Mouse (Mus musculus): ENCODE measurements around the gene Akna.
A peak's percentile ranks its signal among the peaks of the same experiment; 100 is the strongest.

Gene Akna

DNA sequence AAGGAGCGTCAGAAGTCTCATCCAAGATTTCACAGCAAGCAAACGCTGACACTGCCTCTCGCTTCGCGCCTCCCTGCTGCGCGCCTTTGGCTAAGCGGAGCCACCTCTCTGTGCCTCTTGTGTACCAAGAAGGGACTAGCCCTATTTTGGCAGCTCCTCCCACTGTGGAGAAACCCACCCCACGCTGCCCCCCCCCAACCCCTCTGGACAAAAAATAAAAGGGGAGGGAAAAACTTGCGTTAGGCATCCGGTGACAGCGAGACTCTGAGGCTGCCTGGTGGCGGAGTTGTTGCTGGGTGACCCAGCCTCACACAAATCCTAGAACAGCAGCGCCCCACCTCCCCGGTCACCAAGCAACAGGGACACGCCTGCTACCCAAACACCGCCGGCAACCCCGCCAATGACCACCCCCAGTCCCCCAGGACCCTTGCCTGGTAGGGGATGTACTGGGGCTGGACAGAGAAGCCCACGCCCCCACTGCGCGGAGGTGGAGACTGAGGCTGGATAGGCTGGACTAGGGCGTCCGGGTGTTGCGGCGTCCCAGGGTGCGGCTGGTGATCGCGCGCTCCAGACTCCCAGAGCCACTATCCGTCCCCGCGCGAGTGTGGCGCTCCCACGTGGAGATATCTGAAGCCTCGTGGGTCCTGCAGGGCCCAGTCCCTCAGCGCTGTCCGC is 6.9 kb upstream of the Akna start:
- peak; percentile 92 for DNase-seq (ENCODE audit: low read depth, low spot score)

DNA sequence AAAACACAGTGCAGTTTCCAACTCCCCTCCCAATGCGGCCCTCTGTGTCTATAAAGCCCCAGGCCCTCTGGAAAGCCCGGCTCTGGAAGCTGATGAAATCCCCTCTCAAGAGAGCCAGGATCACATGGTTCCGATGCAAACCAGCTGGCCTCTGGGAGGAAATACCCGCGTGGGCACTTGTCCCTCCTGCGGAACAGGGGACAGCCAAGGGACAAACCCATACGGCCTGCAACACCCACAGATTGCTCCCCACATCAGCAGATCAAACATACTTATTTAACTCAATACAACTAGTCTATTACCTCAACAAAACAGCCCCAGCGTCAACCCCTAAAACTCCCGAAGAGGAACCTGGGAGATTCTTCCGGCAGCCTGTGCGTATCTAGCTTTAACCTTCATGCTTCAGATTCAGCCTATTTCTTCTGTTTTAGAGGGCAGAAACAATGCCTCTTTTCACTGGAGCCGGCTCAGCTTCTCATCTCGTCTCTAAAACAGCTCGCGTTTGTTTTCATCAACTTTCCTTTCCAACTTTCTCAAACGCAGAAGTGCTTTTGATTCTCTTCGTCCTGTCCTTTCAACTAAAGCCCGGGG is 6.3 kb upstream of the Akna start:
- DNase-seq (ENCODE audit: low read depth, low spot score): peak; percentile 68

DNA sequence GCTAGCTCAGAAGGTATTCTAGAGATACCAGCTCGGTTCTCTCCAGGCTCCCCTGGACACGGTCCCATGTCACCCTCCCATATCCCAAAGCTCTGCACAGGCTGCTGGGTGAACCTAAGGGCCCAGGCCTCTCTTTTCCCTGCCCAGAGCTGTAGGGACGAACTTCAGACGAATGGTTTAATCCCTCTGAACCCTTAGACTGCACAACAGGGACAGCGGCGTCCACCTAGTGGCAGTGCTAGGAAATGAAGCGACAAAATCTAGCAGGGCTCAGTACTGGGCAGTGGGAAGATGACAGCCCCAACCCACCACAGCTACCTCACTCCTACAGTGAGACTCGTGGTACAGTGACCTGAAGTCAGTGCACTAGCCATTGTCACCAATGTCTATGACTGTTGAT is 5.5 kb upstream of the Akna start:
- peak; percentile 86 for DNase-seq (ENCODE audit: low read depth, low spot score)

DNA sequence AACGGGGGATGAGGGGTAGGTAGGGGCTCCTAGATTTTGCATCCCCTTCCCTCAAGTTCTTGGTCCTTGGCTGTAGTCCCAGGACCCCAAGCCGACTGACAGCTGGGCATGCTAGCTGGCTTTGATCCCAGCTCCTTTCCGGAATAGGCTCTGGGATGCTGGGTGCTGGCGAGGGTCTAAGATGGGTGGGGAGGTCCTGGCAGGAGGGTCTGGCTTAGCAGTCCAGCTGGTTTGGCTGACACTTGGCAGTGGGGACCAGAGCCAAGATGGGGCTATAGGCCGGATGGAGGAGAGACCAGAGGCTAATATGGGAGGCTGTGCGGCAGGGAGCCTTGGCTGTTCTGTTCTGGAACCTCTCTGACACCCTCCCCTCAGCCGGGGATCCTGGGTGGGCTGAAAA is 5.1 kb upstream of the Akna start:
- DNase-seq (ENCODE audit: low read depth, low spot score): no peak

DNA sequence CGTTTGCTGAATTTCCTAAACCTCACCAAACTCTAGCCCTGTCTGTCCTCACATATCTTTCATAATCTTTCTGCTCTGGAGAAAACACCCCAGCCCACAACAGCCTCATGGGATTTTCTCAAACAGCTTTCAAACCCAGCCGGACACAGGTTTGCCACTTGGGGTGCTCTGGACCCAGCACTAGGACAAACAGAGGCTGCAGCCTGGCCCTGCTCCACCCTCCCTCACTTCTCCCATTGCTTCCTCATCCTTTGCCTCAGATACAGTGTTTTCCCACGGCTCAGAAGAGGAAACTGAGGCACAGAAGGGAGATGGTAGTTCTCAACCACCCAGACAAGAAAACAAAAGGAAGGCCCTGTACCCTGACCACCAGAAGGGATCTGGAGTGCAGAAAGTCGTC is 2.5 kb upstream of the Akna start:
- DNase-seq (ENCODE audit: low read depth, low spot score): no peak

DNA sequence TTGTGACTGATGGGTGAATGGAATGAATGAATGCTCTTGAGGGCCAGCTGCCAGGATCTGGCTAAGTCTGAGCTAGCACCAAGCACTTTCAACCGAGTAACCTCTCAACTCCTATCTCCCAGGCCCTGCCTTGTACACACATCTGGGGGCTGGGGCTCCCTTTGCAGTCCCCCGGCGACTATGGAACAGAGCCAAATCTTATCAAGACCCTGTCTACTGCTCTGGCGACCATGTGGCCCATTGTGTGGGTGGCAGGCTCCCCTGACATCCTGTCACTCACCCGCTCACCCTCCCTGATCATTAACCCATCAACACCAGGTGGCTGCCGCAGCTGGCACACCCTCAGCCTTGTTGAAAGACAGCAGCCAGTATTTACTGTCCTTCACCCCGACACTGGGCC is 1.9 kb upstream of the Akna start:
- DNase-seq (ENCODE audit: low read depth, low spot score): peak; percentile 89

DNA sequence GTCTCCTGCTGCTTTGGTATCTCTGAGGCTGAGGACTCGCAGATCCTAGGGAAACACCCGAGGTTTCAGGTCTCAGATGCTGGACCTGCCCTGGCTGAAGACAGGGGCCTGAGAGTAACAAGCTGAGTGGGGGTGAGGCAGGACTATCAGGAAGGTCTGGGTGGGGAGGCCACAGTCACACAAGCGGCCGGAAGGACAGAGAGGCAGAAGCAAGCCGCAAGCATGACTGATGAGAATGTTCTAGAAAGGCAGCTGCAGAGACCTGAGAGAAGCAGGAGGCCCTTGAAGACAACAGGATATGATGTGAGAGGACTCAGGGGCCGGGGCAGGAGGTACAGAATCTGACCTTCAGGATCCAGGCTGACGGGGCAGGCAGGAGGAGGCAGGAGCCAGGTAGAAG is 1.1 kb upstream of the Akna start:
- DNase-seq (ENCODE audit: low read depth, low spot score): peak; percentile 79

DNA sequence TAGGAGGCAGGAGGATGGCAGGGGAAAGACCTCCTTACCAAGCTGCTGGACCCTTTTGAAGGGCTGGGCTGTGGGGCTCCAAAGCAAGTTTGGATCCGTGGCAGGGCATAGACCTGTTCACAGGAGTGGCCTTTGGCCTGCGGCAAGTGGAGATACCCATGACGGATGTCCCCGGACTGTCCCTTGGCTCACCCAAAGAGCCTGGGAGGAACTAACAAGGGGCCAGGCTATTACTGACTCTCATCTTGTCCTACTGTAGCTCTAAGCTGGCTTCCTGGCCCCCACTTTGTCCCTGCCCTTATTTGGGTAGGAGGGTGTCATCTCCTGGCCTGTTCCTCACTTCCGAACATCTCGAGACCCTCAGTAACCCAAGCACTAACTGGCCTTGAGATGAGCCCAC is 596 bp downstream of the Akna start:
- DNase-seq (ENCODE audit: low read depth, low spot score): peak; percentile 70

DNA sequence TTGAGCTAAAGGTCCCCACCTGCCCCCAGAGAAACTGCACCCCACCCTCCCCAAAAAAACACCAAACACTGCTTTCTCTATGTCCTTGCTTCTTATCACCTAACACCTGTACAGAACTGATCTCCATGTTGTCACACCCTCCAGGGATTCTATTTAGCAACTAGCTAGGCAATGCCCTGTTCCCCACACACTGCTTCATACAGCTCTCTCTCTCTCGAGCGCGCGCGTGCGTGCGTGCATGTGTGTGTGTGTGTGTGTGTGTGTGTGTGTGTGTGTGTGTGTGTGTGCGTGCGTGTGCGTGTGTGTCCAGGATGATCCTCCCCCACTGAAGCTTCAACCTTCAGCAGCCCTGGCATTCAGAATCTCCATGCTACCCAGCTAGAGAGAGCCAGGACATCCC is 1.1 kb downstream of the Akna start:
- peak; percentile 73 for DNase-seq (ENCODE audit: low read depth, low spot score)

DNA sequence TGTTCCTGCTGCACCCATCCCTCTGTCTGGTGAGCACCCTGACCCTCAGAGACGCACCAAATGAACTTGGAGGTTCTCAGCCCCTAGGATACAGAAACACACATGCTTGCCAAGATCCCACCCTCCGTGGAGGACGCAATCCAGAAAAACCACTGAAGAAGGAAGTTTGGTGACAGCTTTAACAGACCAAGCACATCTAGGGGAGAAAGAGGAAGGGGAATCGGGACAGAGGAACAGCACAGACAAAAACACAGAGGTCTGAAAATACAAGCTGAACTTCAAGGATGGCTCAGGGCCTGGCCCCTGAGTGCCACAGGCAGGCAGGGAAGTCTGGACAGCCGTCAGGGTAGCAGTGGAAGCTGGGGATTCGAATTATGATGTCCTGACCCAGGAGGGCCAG is 1.5 kb downstream of the Akna start:
- DNase-seq (ENCODE audit: low read depth, low spot score): no peak

DNA sequence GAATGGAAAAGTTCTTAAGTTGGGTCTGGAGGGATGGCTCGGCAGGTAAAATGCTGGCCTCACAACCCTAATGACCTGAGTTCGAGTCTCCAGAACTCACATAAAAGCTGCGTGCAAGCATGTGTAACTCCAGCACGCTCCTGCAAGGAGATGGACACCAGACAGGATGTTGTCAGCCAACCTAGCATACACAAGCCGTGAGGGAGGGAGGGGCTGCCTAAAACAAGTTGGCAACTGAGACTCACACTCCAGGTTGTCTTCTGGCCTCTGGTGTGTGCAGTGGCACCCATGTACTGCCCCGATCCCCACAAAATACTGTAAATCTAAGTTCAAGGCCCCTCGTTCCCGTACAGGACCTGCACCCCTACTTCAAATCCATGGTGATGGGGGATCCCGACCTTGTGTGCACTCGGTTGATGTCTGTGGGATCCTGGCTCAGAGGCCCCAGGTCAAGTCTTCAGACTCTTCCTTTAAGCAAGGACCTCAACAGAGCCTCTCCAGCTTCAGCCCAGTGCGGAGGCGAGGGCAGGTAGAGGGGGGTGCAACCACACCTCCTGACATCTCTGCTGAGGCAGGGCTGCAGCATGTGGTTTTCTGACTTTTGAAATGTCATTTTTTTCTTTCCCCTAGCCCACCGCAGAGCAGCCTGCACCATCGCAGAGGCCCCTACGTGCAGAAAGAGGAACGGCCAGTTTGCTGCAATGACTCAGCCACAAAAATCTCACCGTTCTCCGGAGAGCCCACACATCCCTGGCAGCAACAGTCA is 2.4 kb downstream of the Akna start:
- DNase-seq (ENCODE audit: low read depth, low spot score): peak; percentile 86

DNA sequence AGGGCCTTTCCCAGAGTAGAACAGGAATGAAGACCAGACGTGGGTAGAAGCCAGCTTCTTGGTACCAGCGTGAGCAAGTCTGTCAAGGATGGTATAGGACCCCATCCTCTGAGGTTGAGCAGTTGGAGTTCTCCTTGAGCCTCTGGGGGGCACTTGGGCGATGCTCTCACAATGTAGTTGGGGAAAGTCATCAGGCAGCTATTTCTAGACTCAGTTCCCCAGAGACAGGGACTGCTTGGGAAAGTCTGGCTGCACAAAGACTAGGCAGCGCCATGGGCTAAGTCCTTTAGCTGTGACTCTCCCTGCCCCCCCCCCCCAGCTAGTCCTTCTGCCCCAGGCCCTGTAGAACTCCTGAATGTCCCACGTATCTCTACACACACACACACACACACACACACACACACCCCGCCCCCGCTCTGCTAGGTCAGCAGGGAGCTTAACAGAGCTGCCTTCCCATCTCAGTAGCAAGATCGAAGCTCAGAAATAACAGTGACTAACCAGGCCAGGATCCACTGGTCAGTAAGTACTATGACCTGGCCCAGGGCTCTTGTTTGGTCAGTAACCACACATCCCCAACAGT is 3.4 kb downstream of the Akna start:
- no peak for DNase-seq (ENCODE audit: low read depth, low spot score)

DNA sequence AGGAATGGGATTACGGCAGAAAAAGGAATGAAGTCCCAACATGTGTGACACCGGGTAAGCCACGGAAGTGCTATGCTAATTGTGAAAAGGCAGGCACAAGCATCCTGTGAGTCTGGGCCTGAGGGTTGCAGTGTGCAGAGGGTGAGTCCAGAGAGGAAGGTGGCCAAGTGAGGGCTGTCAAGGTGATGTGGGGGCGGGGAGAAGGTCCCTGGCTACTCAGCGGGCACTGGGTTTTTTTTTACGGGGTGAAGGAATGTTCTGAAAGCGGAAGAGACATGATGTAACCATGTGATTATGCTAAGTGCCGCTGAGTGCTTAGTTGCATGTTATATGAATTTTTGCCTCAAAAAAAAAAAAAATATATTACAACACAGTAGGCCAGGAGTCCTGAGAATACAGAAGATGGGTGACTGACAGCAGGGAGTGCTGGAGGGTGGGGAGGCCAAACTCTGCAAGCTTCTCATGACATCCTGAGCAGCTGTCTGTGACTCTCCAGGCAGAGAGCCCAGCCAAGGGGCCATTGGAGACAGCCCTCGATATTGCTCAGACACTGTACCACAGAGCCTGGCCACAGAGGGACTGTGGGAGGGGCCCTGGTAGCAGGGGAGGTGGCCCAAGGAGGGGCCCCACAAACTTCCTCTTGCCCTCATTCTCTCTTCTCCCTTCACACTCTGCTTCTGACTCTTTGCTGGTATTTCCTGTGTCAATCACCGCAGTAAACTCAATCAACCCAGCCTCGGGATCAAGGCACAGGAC is 4.1 kb downstream of the Akna start:
- peak; percentile 86 for DNase-seq (ENCODE audit: low read depth, low spot score)

DNA sequence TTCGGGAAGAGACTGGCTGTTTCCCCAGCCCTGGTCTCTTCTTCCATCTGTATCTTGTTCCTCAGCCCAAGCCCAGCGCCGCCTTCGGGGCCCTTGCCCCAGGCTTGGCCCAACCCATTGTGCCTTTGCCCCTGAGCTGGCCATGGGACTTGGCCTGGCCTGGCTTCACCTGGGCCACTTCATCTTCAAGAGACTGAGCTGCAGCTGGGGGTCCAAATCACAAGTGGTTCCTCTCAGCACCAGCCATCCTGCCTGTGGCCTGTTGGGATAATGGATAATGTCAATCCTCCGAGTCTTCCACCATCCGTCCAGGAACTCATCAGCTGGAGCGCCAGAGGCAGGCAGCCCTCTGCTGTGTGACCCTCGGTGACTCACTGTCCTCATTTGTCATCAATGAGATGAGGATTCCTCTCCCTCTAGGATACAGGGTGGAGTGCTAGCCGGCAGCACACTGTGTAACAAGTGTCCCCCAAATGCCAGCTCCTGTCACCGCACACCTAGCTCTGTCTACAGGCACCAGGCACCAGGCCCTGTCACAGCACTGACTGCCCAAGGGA is 5.1 kb downstream of the Akna start:
- DNase-seq (ENCODE audit: low read depth, low spot score): no peak

DNA sequence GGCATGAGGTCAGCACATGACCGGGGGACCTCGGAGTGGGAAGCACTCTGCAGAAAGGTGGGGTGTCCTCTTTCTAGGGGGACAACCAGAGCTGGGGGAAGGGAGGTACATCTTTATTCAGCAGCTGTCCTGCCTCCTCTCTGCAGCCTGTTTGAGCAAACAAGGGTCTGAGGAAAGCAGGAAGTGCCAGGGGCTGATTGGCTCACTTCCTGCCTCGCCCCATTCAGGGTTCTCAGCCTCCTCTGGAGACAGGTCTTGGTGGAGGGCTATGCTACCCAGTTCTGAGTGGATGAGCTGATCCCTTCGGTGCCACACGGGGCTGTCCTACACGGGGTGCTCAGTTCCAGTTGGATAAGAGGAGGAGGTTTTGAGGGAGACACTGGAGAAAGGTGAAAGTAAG is 11.8 kb downstream of the Akna start:
- DNase-seq (ENCODE audit: low read depth, low spot score): no peak

DNA sequence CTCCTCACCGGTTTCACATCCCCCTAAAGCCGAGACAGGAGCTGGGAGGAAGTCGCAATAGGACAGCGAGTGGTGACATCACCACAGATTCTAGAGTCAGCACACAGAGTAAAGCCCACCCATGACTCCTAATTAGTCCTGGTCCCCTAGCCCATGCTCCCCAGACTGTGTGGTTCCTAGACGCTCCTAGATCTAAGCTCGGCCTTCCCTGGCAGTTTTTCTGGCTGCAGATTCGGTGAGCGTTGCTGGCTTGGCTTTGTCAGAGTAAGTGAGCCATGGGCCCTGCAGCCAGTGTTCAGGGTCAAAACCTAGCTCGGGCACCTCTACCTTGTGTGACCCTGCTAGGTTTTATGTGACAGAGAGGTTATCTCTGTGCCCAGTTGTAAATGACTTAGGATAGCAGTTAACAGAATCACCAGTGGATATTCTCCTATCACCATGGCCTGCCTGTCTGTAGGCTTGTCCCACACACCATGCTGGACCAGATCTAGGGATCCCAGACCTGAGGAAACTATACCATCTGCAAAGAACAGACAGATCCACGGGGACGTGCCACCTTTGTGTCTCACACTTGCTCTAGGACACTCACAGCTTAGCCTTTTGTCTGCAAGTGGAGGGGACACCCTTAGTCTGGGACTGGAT is 13.1 kb downstream of the Akna start:
- DNase-seq (ENCODE audit: low read depth, low spot score): peak; percentile 55

DNA sequence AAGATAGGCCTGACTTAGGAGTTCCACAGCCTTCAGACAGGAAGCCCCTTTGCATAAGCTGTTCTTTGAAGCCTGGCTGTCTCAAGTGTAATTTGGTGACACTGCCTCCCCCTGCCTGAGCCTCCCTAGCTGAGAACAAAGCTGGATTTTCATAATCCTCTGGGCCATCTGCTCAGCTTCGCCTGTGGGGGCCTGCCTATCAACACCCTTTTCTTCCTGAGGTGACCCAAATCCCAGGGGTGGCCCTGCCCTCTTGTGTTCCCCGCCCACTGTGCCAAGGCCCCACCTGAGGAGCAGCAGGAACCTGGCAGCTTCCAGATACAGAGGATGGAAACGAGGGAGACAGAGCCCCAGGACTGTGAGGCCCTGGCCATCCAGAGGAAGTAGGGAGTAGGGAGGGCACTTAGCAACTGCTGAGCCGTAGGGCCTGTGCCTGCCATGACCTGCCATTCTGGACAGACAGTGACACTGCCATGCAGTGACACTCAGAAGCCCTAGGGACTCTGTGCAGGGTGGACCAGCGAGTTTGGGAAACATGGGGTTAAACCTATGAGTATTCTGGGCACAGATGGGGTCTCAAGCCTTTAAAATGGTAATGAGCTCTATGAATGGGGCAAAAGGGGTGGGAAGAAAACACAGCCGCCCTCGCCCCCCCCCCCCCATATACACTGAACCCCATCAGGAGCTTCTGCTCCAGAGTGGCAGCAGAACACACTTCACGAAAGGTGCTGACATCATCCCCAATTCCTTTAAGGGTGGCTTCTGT is 13.8 kb downstream of the Akna start:
- peak; percentile 30 for DNase-seq (ENCODE audit: low read depth, low spot score)

DNA sequence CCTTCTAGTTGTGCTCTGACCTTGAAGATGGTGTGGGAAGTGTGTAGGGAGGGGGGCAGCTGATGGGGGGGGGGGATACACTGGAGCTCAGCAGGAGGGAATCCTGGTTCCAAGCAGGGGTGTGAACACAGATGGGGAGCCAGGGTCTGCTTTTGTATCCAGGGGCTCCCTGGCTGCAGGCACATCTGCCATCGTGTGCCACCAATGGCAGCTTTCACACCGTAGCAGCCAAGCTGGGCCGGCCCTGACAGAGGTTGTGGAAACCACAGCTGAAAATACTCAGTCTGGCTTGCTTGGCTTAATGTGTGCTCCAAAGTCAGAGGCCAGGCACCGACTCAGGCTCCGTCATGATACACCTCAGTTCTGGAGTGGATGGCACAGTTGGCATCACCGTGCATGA is 15.1 kb downstream of the Akna start:
- no peak for DNase-seq (ENCODE audit: low read depth, low spot score)

DNA sequence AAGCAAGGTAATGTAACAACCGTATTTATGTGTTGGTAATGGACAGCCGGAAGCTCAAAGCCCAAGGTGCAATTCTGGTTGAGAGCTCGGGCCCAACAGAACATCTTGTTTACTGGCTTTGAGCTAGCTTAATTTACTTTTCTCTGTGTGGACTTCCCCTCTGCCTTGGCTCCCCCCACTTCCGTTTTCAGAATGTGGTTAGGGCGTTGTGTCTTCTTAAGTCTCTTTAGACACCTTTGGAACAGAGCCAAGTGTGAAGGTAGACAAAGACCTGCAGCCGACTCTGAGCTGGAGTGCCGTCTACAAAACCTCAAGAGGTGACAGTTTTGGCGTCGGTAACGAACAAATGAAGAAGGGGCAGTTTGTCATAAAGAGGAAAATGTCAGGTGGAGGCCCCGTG is 17.4 kb downstream of the Akna start:
- DNase-seq (ENCODE audit: low read depth, low spot score): peak; percentile 88

DNA sequence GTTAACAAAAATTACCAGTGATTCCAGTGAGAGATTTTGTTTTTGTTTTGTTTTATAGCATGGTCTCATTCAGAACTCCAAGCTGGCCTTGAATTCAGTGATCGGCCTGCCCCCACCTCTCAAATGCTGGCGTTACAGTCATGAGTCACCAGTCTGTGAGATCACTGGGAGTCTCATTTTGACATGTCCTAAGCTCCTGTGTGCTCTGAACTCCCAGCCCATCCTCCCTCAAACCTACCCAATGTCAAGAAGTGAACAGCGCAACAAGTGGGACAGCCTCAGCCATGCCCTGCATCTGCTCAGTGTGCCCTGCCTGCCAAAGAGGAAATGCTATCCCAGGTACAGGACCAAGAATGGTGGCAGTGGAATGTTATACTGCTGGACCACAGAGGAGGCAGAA is 17.9 kb downstream of the Akna start:
- no peak for DNase-seq (ENCODE audit: low read depth, low spot score)
